Mouse (Mus musculus) neural tube, embryonic 11.5 days (tissue): ENCODE measurements at regions not wholly inside any gene's neighbourhood (a gene's known extent, or its start where the extent isn't known, plus 50 kb on each side); places are given as distances from the start of the nearest gene placed in this dataset.
A peak's percentile ranks its signal among the peaks of the same experiment; 100 is the strongest.

Experiments used
- ATAC-seq: fragments of 200-750 bp; cut with Nextera tagmentation; 2 replicates; pipeline ENCODE4 v1.8.0; 2017; ENCODE audit warnings: moderate number of reproducible peaks, mild to moderate bottlenecking, moderate TSS enrichment, moderate library complexity; ENCODE audit not compliant: insufficient read depth, low FRiP score, low TSS enrichment
- DNase-seq: peaks from one replicate; pipeline ENCODE4 v3.0.0-alpha.2; 2015; ENCODE audit warnings: low spot score
- H3K27ac ChIP-seq: fragments of 300-500 bp; sonication (generic); 2 replicates; pipeline ENCODE4 v1.5.1; 2014; ENCODE audit warnings: low read depth, mild to moderate bottlenecking, low read length
- H3K27me3 ChIP-seq: fragments of 300-500 bp; sonication (generic); 2 replicates; pipeline ENCODE4 v1.6.1; 2014; ENCODE audit warnings: mild to moderate bottlenecking, low read length, mixed read lengths; ENCODE audit not compliant: control insufficient read depth, insufficient read depth
- H3K36me3 ChIP-seq: fragments of 300-500 bp; sonication (generic); 2 replicates; pipeline ENCODE4 v1.6.1; 2014; ENCODE audit warnings: mild to moderate bottlenecking, low read length, moderate library complexity, mixed read lengths; ENCODE audit not compliant: control insufficient read depth, insufficient read depth
- H3K4me1 ChIP-seq: fragments of 300-500 bp; sonication (generic); 2 replicates; pipeline ENCODE4 v1.6.1; 2014; ENCODE audit warnings: low read length, mixed read lengths; ENCODE audit not compliant: control insufficient read depth, insufficient read depth
- H3K4me2 ChIP-seq: fragments of 300-500 bp; sonication (generic); 2 replicates; pipeline ENCODE4 v1.6.1; 2014; ENCODE audit warnings: low read depth, mild to moderate bottlenecking, moderate library complexity
- H3K4me3 ChIP-seq: fragments of 300-500 bp; sonication (generic); 2 replicates; pipeline ENCODE4 v1.5.1; 2014; ENCODE audit warnings: low read depth, low read length
- H3K9ac ChIP-seq: fragments of 300-500 bp; sonication (generic); 2 replicates; pipeline ENCODE4 v1.6.1; 2014; ENCODE audit warnings: mild to moderate bottlenecking, low read length
- H3K9me3 ChIP-seq: fragments of 300-500 bp; sonication (generic); 2 replicates; pipeline ENCODE4 v1.6.1; 2016; ENCODE audit warnings: low read length; ENCODE audit not compliant: control insufficient read depth
- WGBS: fragments of 180-500 bp; shearing (Covaris S2); extraction: QIAGEN DNeasy Blood & Tissue Kit; methylation state at CpG from one replicate; pipeline ENCODE4 v1.1.7; 2014; 5-methylcytosine and 5-hydroxymethylcytosine counted together

DNA sequence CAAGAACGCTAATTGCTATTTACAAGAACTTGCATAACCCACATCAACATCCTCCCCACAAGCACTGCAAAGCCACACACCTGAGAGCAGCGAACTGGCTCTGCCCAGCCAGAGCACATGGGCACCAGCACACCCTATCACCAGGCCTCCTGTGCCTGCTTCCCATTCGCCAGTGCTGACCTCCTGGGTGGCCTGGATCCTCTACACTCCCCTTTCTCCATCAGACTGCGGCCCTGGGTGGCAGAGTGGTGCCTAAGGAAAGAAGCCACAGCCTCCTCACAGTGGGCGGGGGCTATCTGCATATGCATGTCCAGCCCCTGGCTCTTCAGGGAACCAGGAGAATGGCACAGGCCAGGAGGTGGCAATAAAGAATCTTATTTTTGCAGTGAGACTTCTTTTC is 187.9 kb upstream of the Klf14 start:
- Histone ChIP-seq H3K36me3 (no peaks in the 10 kb centered on the region), H3K9ac (no peak overlapping the region), H3K9me3 (no peaks in the 10 kb centered on the region), H3K27me3 (no peaks in the 10 kb centered on the region), H3K4me2 (no peak overlapping the region), H3K27ac (no peak overlapping the region), H3K4me3 (no peak overlapping the region), H3K4me1 (no peaks in the 10 kb centered on the region)
- no peak for ATAC-seq
- DNase-seq: no peak
- 40% methylated on average over 5 of the region's 5 CpGs for WGBS

DNA sequence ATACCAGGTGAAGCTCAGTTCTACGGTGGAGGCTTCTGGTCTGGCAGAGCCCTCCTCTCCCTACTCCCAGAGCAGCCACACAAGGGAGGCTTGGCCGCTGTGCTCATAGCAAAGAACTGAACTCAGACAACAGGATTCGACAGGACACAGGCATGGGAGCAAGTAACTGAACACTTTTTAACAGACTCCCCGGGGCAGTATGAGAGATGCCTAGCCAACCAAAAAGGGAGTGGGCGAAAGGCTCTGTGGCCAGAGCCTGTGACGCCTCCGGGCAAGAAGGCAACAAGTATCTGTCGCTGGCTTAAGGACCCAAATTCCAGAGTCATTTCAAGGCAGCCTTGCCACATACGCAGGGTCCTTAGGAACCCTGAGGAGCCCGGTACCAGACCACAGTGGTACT is 188.8 kb upstream of the Klf14 start:
- Histone ChIP-seq H3K4me3 (no peak overlapping the region), H3K4me2 (no peak overlapping the region), H3K27me3 (no peaks in the 10 kb centered on the region), H3K4me1 (no peaks in the 10 kb centered on the region), H3K36me3 (no peaks in the 10 kb centered on the region), H3K9me3 (no peaks in the 10 kb centered on the region), H3K27ac (no peak overlapping the region), H3K9ac (no peak overlapping the region)
- no peak for ATAC-seq
- no peak for DNase-seq
- WGBS: 88% methylated on average over 10 of the region's 10 CpGs

DNA sequence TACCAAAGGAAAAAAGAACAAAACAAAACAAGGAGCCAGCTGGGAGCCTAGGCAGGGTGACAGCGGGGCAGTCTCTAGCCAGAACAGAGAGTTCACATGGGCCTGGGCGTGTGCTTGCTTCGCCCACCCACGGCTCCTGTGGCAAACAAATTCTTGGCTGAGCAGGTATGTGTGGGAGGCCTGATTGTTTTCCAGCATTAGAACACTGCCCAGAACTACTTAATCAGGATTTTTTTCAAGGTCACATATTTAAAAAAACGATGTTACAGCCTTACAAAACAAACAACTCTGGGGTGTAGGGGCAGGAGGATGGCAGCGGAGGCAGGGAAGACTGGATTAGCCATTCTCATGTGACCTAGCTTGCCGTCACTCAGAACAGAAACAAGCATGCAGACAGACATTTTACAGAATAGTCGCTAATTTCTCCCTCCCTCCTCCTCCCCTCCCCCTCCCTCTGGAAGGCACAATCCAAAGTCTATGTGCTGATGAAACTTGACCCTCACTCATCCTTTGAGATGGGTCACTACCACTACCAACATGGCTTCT is 189.5 kb upstream of the Klf14 start:
- no peak overlapping the region for H3K27ac ChIP-seq
- 79% methylated on average over 8 of the region's 8 CpGs for WGBS
- H3K27me3 ChIP-seq: no peaks in the 10 kb centered on the region
- no peaks in the 10 kb centered on the region for H3K9me3 ChIP-seq
- ATAC-seq (no peak), DNase-seq (no peak)
- H3K4me2 ChIP-seq: no peak overlapping the region
- no peaks in the 10 kb centered on the region for H3K4me1 ChIP-seq
- no peak overlapping the region for H3K4me3 ChIP-seq
- no peak overlapping the region for H3K9ac ChIP-seq
- no peaks in the 10 kb centered on the region for H3K36me3 ChIP-seq

DNA sequence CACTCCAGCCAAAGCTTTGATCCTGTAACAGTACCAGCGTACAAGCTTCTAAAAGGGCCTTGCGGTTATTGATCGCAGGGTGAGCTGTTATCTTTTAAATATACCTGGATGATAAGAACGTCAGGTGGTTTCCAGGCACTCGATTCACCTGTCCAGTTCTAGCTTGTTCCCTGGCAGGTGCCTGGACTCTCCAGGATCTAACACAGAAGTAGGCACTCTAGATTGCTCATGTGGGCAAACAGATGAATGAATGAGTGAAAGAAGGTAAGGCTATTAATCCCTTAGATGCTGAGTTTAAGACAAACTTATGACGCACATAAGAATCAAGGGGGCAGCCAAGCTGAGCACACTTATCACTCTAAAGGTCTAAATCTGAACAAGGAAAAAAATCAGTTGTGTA is 190.3 kb upstream of the Klf14 start:
- Histone ChIP-seq H3K4me2 (no peak overlapping the region), H3K9ac (no peak overlapping the region), H3K4me1 (no peaks in the 10 kb centered on the region), H3K4me3 (no peak overlapping the region), H3K27ac (no peak overlapping the region), H3K36me3 (no peaks in the 10 kb centered on the region), H3K27me3 (no peaks in the 10 kb centered on the region), H3K9me3 (no peaks in the 10 kb centered on the region)
- 91% methylated on average over 6 of the region's 6 CpGs for WGBS
- DNase-seq (no peak), ATAC-seq (no peak)

DNA sequence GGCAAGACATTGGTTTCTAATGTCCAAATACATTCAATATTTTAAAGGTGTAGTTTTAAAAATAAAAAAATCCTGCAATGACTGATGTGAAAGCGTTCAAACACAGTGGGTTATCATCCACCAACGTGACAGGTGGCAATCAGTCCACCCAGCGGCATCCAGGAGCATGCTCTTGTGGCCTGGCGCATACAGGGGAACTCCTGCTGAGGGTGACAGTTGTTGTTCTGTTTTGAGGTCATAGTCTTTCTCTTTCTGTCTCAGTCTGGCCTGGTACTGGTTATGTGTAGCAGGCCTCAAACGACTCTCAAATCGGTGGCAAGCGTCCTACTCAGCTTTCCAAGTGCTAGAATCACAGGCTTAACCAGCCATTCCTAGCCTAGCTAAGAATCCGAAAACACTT is 191.5 kb upstream of the Klf14 start:
- Histone ChIP-seq H3K4me2 (no peak overlapping the region), H3K9ac (no peak overlapping the region), H3K4me3 (no peak overlapping the region), H3K36me3 (no peaks in the 10 kb centered on the region), H3K4me1 (no peaks in the 10 kb centered on the region), H3K9me3 (no peaks in the 10 kb centered on the region), H3K27me3 (no peaks in the 10 kb centered on the region), H3K27ac (no peak overlapping the region)
- no peak for DNase-seq
- ATAC-seq: no peak
- WGBS: 83% methylated on average over 8 of the region's 8 CpGs

DNA sequence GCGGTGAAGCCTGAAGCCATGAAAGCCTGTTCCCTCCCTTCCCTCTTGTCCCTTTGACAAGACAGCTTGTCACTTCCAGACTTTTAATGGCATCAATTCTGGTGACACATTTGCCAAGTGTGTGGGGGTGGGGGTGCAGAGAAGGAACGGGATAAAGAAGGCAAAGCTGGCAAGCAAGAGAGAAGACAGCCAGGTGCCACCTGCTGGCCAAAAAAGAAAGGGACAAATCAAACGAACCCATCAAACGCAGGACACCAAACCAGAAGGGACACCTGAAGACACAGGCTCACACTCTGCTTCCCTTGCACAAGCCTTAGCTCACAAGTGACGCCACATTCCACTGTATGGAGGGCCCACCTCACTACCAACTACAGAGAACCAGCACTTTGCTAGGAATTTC is 197.0 kb upstream of the Klf14 start:
- DNase-seq: peak; percentile 27
- Histone ChIP-seq H3K27me3 (no peaks in the 10 kb centered on the region), H3K4me1 (no peaks in the 10 kb centered on the region), H3K4me3 (no peak overlapping the region), H3K27ac (no peak overlapping the region), H3K9ac (no peak overlapping the region), H3K36me3 (no peaks in the 10 kb centered on the region), H3K9me3 (no peaks in the 10 kb centered on the region), H3K4me2 (no peak overlapping the region)
- ATAC-seq: no peak
- 31% methylated on average over 5 of the region's 5 CpGs for WGBS

DNA sequence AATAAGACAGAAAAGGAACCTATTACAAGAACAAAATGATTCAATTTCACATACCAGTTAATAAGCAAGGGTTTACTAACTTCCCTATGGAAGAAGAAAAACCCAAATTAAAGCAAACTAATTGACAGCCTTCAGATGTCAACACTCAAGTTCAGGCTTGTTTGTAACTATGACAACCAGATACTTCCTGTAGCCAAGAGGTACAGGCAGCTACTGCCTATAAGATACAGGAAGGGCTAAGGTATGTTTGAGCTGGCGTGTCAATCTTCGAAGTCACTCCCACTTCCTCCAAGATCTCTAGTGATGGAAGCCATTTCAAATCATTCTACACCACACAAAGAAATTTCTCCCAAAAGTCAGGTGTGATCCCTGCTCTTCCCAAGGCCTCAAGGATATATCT is 198.1 kb upstream of the Klf14 start:
- no peaks in the 10 kb centered on the region for H3K27me3 ChIP-seq
- DNase-seq (no peak), ATAC-seq (no peak)
- no peaks in the 10 kb centered on the region for H3K9me3 ChIP-seq
- H3K4me1 ChIP-seq: no peaks in the 10 kb centered on the region
- no peak overlapping the region for H3K4me2 ChIP-seq
- H3K9ac ChIP-seq: no peak overlapping the region
- no peak overlapping the region for H3K4me3 ChIP-seq
- WGBS: 91% methylated on average over 2 of the region's 2 CpGs
- H3K27ac ChIP-seq: no peak overlapping the region
- no peaks in the 10 kb centered on the region for H3K36me3 ChIP-seq

DNA sequence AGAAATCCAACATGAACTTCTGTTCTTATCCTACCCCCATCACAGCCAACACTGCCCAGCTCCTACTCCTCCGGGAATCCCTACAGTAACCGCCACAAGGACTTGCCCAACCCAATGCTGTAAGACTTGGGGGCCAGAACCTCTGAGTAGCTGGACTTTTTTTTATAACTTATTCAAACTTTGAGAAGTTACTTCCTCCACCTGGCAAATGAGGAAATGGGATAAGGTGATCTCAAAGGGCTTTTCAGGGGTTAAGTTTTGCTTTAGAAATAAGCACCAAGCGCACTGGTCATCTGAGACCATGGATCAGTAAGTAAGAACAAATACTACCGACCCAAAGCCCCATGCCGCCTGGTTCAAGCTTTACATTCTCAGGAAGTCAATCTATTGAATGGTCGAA is 198.6 kb upstream of the Klf14 start:
- ATAC-seq: no peak
- no peak for DNase-seq
- Histone ChIP-seq H3K4me3 (no peak overlapping the region), H3K27ac (no peak overlapping the region), H3K27me3 (no peaks in the 10 kb centered on the region), H3K9me3 (no peaks in the 10 kb centered on the region), H3K4me2 (no peak overlapping the region), H3K9ac (no peak overlapping the region), H3K4me1 (no peaks in the 10 kb centered on the region), H3K36me3 (no peaks in the 10 kb centered on the region)
- WGBS: 94% methylated on average over 6 of the region's 6 CpGs

DNA sequence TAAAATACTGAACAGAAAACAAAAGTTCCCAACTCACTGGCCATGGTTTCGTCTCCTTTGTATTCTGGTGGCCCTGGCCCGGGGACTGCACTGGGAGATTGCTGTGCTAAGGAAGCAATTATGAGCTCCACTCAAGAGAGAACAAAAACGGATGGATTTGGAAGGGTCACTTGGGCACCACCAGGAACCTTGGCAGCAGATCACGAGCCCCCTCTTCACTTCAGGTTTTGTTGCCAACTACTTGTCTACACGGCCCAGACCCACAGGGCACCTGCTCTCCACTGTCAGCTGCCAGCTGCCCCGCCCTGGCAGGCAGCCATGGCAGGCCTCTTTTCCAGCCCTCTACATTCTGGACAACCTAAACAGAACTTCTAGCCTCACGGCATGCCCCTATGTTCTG is 199.8 kb upstream of the Klf14 start:
- WGBS: 81% methylated on average over 7 of the region's 7 CpGs
- ATAC-seq: no peak
- no peaks in the 10 kb centered on the region for H3K27me3 ChIP-seq
- H3K4me3 ChIP-seq: no peak overlapping the region
- H3K9me3 ChIP-seq: no peaks in the 10 kb centered on the region
- H3K4me2 ChIP-seq: no peak overlapping the region
- no peak overlapping the region for H3K27ac ChIP-seq
- H3K36me3 ChIP-seq: no peaks in the 10 kb centered on the region
- no peak overlapping the region for H3K9ac ChIP-seq
- no peaks in the 10 kb centered on the region for H3K4me1 ChIP-seq
- no peak for DNase-seq
